Mouse (Mus musculus): ENCODE data around the gene Olfr671.
"Not testable (repeated sequence)": the region's sequence is repeated elsewhere in the genome, so short reads cannot be mapped to it uniquely, and the experiment has no call there.

Olfr671 gene

GRCm38 (mm10) chr7:104979026-104979425 lies at the start of gene Olfr671:
Gene Olfr671 (minus strand): TSS chr7:104979126.
- no peak for DNase-seq (ENCODE audit: low read depth, low spot score)

GRCm38 (mm10) chr7:105028360-105028759 lies 49.4 kb upstream of the Olfr671 start, which contains the start of gene Olfr675:
Gene Olfr675 (minus strand): TSS chr7:105028460.
- DNase-seq (ENCODE audit: low read depth, low spot score): no peak

- no peak for DNase-seq (ENCODE audit: low read depth, low spot score)
Observed at GRCm38 (mm10) chr7:105022530-105022929, 43.6 kb upstream of the Olfr671 start.

GRCm38 (mm10) chr7:105001929-105002328 lies 23.0 kb upstream of the Olfr671 start, which contains the start of gene Olfr672:
Gene Olfr672 (minus strand): TSS chr7:105002029.
- DNase-seq (ENCODE audit: low read depth, low spot score): no peak

GRCm38 (mm10) chr7:104972507-104972906 lies 6.4 kb downstream of the Olfr671 start:
- DNase-seq (ENCODE audit: low read depth, low spot score): not testable (repeated sequence)

GRCm38 (mm10) chr7:104962520-104962919 lies 16.4 kb downstream of the Olfr671 start, which contains the start of gene Olfr670:
Gene Olfr670 (minus strand): TSS chr7:104962620.
- DNase-seq (ENCODE audit: low read depth, low spot score): no peak

GRCm38 (mm10) chr7:104950234-104950633 lies 28.7 kb downstream of the Olfr671 start:
- DNase-seq (ENCODE audit: low read depth, low spot score): not testable (repeated sequence)

- DNase-seq (ENCODE audit: low read depth, low spot score): no peak
Observed at GRCm38 (mm10) chr7:104933940-104934339, 45.0 kb downstream of the Olfr671 start, which contains the start of gene Olfr669. Gene Olfr669 (plus strand): TSS chr7:104934240.

- no peak for DNase-seq (ENCODE audit: low read depth, low spot score)
Observed at GRCm38 (mm10) chr7:104927957-104928356, 51.0 kb downstream of the Olfr671 start, which contains the start of gene Olfr668. Gene Olfr668 (minus strand): TSS chr7:104928057.

Measured in brain, embryonic 18.5 days (tissue).